Mouse (Mus musculus): Measurements from ENCODE around the gene Apopt1. TPM values are rescaled to one million over a fixed set of nuclear protein-coding genes. Genes with fewer than 3 reads are reported as not detected.

Apopt1 gene
- polyA plus RNA-seq, 1 experiment from 2014 or later: 57.8 TPM

DNA sequence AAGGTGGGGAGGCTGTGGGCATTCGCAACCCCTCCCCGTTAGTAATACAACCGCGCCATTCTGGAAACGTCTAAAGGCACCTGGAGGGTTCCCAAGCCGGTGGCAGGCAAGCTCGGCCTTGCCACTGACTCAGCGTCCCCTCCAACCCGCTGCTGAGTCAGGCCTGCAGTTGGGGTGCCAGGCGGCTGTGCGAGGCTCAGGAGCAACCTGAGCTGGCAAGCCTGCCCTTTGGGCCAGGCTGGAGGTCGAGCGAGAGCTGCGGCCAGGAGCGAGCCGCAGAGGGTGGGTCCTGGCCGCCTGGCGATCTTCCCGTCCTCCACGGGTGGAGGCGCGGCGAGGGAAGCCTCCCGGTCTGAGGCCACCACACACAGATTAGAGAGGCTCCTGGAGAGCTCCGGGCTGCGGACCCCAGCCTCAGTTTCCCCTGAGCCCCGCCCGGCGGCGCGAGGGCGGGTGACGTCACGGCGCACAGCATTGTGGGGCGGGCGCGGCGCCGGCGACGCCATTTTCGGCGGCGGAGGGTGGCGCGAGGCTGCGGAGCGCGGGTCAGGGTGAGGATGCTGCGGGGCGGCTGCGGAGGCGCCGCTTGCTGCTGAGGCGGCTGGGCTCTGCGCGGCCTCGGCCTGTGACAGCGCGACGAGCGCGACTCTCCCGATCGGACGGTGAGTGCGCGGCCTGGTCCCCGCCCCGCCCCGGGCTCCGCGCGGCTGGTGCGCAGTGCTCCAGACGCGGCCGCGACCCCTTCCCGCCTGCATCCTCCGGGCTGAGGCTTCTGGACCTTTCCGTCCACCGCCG is 45.5 kb downstream of the Apopt1 start, which contains the start of gene Klc1:
Gene Klc1, plus strand, starts transcription at position 469 of the 795 bp plus-strand sequence.
- peak within 1 kb of the TSS; percentile 98 for H3K4me2 ChIP-seq (ENCODE audit: low read length)
- H3K27ac ChIP-seq: peak within 1 kb of the TSS; percentile 89
- peak within 1 kb of the TSS; percentile 53 for H3K4me3 ChIP-seq (replicated peaks; ENCODE audit: low read depth, low read length)
- TF ChIP-seq CTCF (IDR thresholded peaks at IDR 0.05; ENCODE audit: low read depth): no peak
- peak within 1 kb of the TSS; percentile 89 for H3K9ac ChIP-seq (ENCODE audit: low read depth, low read length)
- DNase-seq (ENCODE audit: low spot score) (peak; percentile 69), ATAC-seq (replicated peaks; ENCODE audit: low FRiP score, low read depth) (peak; percentile 65)
- under 1% methylated on average over 78 of the region's 85 CpGs for WGBS
- no peaks in the 10 kb centered on the region for H3K9me3 ChIP-seq (replicated peaks; ENCODE audit: low read length)
- H3K4me1 ChIP-seq (replicated peaks; ENCODE audit: insufficient read depth, low read length): peaks cover 16% of the 10 kb centered on the region
- 0 out of 2 replicates have a peak, but pooled peaks cover 10% of the 10 kb centered on the region for H3K36me3 ChIP-seq (ENCODE audit: insufficient read depth, low read length)
- no peaks in the 10 kb centered on the region for H3K27me3 ChIP-seq (ENCODE audit: insufficient read depth, low read length)

DNA sequence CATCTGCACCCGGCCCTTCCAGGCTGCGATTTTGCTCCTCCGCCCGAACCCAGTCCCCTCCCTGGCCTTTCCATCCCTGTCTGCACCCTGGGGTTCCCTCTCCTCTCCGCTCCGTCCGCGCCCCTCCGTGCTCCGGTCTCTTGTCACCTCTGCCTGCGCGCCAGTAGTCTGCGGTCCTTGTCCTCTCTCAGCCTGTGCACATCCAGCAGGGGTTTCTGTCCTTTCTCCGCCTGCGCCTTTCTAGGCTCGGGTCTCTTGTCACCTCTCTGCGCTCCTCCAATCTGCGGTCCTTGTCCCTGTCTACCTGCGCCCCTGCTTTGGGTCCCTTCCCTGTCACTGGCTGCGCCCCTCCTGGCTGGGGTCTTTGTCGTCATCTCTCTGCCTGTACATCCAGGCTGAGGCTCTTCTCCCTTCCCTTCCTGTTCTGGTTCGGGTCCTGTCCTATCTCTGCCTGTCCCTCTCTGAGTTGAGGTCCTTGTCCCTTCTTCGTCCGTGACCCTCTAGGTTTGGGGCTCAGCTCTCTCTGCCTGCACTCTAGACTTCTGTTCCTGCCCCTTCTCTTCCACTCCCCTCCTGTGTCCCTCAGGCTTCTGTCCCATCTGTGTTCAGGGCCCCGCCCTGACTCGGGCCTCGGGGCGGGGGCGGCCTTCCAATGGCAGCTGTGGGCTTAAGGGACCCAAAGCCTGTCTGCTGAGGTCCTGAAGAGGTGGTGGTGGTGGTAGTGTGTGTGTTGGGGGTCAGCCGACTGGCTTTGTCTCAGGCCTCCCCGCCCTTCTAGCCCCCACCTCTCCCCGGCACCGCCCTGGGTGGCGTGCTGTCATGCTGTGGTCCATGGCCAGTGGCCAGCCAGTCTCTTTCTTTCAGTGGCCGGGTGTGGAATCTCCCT is 46.4 kb downstream of the Apopt1 start:
- TF ChIP-seq CTCF (IDR thresholded peaks at IDR 0.05; ENCODE audit: low read depth): no peak
- DNase-seq (ENCODE audit: low spot score): peak; percentile 47

DNA sequence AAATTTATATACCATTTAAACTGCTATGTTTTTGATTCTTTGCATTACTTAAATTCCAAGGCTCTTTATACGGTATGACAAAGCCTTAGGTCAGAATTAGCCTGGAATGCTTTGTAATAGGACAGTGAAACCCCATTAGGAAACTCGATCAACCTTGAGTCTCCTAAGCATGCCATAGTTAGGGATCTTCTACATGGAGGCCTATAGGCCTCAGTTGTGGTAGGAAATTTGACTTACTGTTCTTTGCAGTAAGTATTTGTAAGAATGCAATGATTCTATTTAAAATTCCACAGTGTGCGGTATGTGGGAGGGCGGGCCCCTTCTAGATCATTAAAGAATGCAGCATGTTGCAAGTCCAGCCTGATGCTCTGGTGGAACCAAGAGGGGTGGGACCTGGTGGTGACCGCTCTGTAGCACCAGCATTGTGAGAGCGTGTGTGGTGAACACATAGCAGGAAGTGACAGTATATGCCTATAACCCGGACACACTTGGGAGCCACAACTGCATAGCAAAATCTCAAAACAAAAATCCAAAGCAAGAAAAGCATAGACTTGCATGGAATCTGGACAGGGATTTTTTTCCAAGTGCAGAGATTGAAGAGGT is 47.3 kb downstream of the Apopt1 start:
- no peaks in the 10 kb centered on the region for H3K9me3 ChIP-seq (replicated peaks; ENCODE audit: low read length)
- H3K4me3 ChIP-seq (replicated peaks; ENCODE audit: low read depth, low read length): peak overlapping the region; percentile 53; the same call in 1 of the 2 replicates
- 0 out of 2 replicates have a peak, but pooled peaks cover 11% of the 10 kb centered on the region for H3K36me3 ChIP-seq (ENCODE audit: insufficient read depth, low read length)
- H3K27ac ChIP-seq: no peak overlapping the region
- ATAC-seq (replicated peaks; ENCODE audit: low FRiP score, low read depth): no peak
- DNase-seq (ENCODE audit: low spot score): peak; percentile 56
- 34% methylated on average over 7 of the region's 7 CpGs for WGBS
- H3K27me3 ChIP-seq (ENCODE audit: insufficient read depth, low read length): no peaks in the 10 kb centered on the region
- no peak for TF ChIP-seq CTCF (IDR thresholded peaks at IDR 0.05; ENCODE audit: low read depth)
- H3K4me1 ChIP-seq (replicated peaks; ENCODE audit: insufficient read depth, low read length): peaks cover 16% of the 10 kb centered on the region
- peak overlapping the region; percentile 98 for H3K4me2 ChIP-seq (ENCODE audit: low read length)
- no peak overlapping the region for H3K9ac ChIP-seq (ENCODE audit: low read depth, low read length)

More for the DNA sequence above, 46.4 kb downstream of the Apopt1 start:
- H3K36me3 ChIP-seq (ENCODE audit: insufficient read depth, low read length): 0 out of 2 replicates have a peak, but pooled peaks cover 11% of the 10 kb centered on the region
- WGBS: 3% methylated on average over 35 of the region's 35 CpGs
- peak overlapping the region; percentile 98 for H3K4me2 ChIP-seq (ENCODE audit: low read length)
- H3K4me3 ChIP-seq (replicated peaks; ENCODE audit: low read depth, low read length): peak overlapping the region; percentile 53
- no peaks in the 10 kb centered on the region for H3K27me3 ChIP-seq (ENCODE audit: insufficient read depth, low read length)
- H3K9ac ChIP-seq (ENCODE audit: low read depth, low read length): peak overlapping the region; percentile 89
- peak; percentile 19; the same call in 1 of the 2 replicates for ATAC-seq (replicated peaks; ENCODE audit: low FRiP score, low read depth)
- H3K27ac ChIP-seq: peak overlapping the region; percentile 89
- H3K4me1 ChIP-seq (replicated peaks; ENCODE audit: insufficient read depth, low read length): peaks cover 16% of the 10 kb centered on the region
- no peaks in the 10 kb centered on the region for H3K9me3 ChIP-seq (replicated peaks; ENCODE audit: low read length)

DNA sequence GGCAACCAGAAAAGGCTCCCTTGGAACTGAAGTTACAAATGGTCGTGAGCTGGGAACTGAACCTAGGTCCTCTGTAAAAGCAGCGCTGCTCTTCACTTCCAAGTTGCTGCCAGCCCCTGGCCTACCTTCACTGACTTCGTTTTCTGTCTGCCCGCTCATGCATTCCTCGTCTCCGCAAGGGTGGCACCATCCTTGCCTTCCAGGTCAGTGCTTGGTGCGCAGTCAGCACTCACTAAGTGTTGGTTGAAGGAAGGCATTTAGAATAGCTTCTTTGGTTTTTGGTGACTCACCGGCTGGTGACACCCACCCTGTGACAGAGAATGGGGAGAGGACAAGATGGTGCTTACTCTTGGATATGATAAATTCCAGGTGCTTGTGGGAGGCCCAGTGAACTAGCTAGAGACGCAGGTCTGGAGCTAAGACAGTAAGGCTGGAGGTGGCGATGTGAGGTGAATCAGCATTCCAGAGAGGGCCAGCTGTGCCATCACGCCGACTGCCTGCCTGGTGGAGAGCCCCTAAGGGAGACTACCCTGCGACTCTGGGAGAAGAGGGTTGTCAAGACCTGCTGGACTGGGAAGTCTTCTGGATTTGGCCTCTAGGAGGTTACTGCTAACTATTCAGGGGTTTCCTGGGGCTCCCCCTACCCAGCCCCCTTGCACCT is 49.7 kb downstream of the Apopt1 start:
- H3K36me3 ChIP-seq (ENCODE audit: insufficient read depth, low read length): 0 out of 2 replicates have a peak, but pooled peaks cover 11% of the 10 kb centered on the region
- no peak overlapping the region for H3K27ac ChIP-seq
- ATAC-seq (replicated peaks; ENCODE audit: low FRiP score, low read depth) (no peak), DNase-seq (ENCODE audit: low spot score) (no peak)
- no peaks in the 10 kb centered on the region for H3K27me3 ChIP-seq (ENCODE audit: insufficient read depth, low read length)
- H3K9ac ChIP-seq (ENCODE audit: low read depth, low read length): no peak overlapping the region
- H3K9me3 ChIP-seq (replicated peaks; ENCODE audit: low read length): no peaks in the 10 kb centered on the region
- H3K4me1 ChIP-seq (replicated peaks; ENCODE audit: insufficient read depth, low read length): peaks cover 21% of the 10 kb centered on the region
- no peak for TF ChIP-seq CTCF (IDR thresholded peaks at IDR 0.05; ENCODE audit: low read depth)
- WGBS: 90% methylated on average over 13 of the region's 13 CpGs
- H3K4me3 ChIP-seq (replicated peaks; ENCODE audit: low read depth, low read length): no peak overlapping the region
- no peak overlapping the region for H3K4me2 ChIP-seq (ENCODE audit: low read length)

DNA sequence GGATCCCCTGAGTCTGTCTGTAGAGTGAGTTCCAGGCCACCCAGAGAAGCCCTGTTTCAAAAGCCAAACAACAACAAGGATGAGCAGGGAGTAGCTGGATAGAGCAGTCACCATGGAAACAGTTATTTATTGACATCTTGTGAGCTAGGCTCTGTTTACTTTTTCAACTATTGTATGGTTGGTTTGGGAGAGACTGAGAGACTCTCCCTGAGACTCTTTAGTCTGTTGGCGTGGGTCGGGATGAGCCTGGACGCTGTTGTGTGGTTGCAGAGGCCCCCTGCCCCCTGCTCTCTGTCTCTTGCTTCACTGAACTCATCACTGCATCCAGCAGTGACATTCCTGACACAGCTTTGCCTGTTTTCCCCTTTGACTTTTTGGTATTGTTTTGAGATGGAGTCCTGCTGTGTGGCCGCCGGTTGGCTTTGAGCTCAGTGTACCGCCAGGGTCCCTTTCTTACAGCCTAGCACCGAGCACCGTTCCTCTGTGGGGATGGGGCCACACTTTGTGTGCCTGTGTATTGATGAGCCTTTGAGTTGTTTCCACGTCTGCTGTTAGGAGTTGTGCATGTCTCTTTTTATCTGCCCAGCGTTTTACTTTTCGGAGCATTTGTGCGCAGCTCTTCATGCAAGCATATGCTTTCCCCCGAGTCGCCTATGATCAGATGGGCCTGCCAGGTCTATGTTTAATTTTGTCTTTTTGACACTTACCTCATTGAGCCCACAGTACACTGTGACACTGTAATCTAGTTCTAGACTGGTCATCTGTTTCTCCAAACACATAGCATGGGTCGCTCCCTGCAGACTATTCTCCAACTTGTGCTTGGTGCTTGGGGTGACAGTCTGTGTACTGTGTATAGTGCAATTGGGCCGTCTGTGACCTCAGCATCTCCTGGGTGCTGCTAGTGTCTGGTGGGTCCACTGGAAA is 53.5 kb downstream of the Apopt1 start:
- Histone ChIP-seq H3K36me3 (ENCODE audit: insufficient read depth, low read length) (0 out of 2 replicates have a peak, but pooled peaks cover 11% of the 10 kb centered on the region), H3K9ac (ENCODE audit: low read depth, low read length) (no peak overlapping the region), H3K4me3 (replicated peaks; ENCODE audit: low read depth, low read length) (no peak overlapping the region), H3K27me3 (ENCODE audit: insufficient read depth, low read length) (no peaks in the 10 kb centered on the region), H3K4me1 (replicated peaks; ENCODE audit: insufficient read depth, low read length) (peaks cover 19% of the 10 kb centered on the region; the same call in 1 of the 2 replicates), H3K27ac (0 out of 2 replicates have a peak overlapping the region, but pooled peaks have one; percentile 2), H3K9me3 (replicated peaks; ENCODE audit: low read length) (no peaks in the 10 kb centered on the region), H3K4me2 (ENCODE audit: low read length) (no peak overlapping the region)
- peak; percentile 54 for DNase-seq (ENCODE audit: low spot score)
- no peak for TF ChIP-seq CTCF (IDR thresholded peaks at IDR 0.05; ENCODE audit: low read depth)
- WGBS: 59% methylated on average over 16 of the region's 16 CpGs
- ATAC-seq (replicated peaks; ENCODE audit: low FRiP score, low read depth): 0 out of 2 replicates have a peak, but pooled peaks have one; percentile 23

All from kidney, postnatal 0 days (tissue).